Mouse (Mus musculus) liver, embryonic 12.5 days (tissue): Measurements from ENCODE around the gene Guca1a. TPM values are rescaled to one million over a fixed set of nuclear protein-coding genes. Genes with fewer than 3 reads are reported as not detected.

Experiments used
- ATAC-seq: fragments of 200-750 bp; cut with Nextera tagmentation; 2 replicates; pipeline ENCODE4 v1.8.0; 2017; ENCODE audit warnings: moderate number of reproducible peaks, mild to moderate bottlenecking, moderate library complexity
- H3K27ac ChIP-seq: fragments of 300-500 bp; sonication (generic); 2 replicates; pipeline ENCODE4 v1.5.1; 2016; ENCODE audit warnings: mild to moderate bottlenecking
- H3K27me3 ChIP-seq: fragments of 300-500 bp; sonication (generic); replicated peaks from 2 replicates; pipeline ENCODE4 v1.6.1; 2016; ENCODE audit warnings: mild to moderate bottlenecking, moderate library complexity
- H3K36me3 ChIP-seq: fragments of 300-500 bp; sonication (generic); 2 replicates; pipeline ENCODE4 v1.6.1; 2016; ENCODE audit warnings: mild to moderate bottlenecking, moderate library complexity
- H3K4me1 ChIP-seq: fragments of 300-500 bp; sonication (generic); 2 replicates; pipeline ENCODE4 v1.6.1; 2016
- H3K4me2 ChIP-seq: fragments of 300-500 bp; sonication (generic); 2 replicates; pipeline ENCODE4 v1.6.1; 2016; ENCODE audit warnings: mild to moderate bottlenecking, moderate library complexity
- H3K4me3 ChIP-seq: fragments of 300-500 bp; sonication (generic); 2 replicates; pipeline ENCODE4 v1.5.1; 2016; ENCODE audit warnings: mild to moderate bottlenecking, moderate library complexity
- H3K9ac ChIP-seq: fragments of 300-500 bp; sonication (generic); 2 replicates; pipeline ENCODE4 v1.6.1; 2016; ENCODE audit warnings: mild to moderate bottlenecking, moderate library complexity
- H3K9me3 ChIP-seq: fragments of 300-500 bp; sonication (generic); replicated peaks from 2 replicates; pipeline ENCODE4 v1.6.1; 2016; ENCODE audit warnings: mild to moderate bottlenecking, moderate library complexity
- WGBS: fragments of 180-500 bp; shearing (Covaris S2); methylation state at CpG from one replicate; pipeline ENCODE4 v1.1.7; 2016; ENCODE audit not compliant: insufficient replicate concordance; 5-methylcytosine and 5-hydroxymethylcytosine counted together
- polyA plus RNA-seq: library from polyadenylated mRNA; unstranded; fragments of >200 nt; fragmentation: Nextera tagmentation; extraction: Ambion mirVana; gene quantifications from 2 replicates; pipeline ENCODE4 v1.2.1, GENCODE M21; 2016

The Guca1a gene
- polyA plus RNA-seq, 1 experiment from 2014 or later = 1.4 TPM

DNA sequence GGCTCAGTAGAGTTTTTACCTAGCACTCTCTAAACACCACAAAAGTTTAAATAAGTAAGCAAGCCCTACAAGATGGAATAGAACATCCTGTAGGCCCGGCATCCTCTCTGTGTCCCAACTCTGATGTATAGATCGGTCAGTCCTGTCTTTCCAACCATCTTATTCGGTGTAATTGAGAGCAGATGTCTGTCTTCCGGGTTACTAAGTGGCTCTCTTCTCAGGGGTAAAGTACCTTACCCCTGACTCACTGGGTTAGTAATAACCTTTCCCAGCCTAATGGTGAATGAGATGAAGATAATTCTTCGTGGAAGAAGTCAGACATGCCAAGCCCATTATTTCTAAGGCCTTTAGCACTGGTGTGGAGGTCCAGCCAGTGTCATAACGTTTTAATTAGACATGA lies 26.4 kb downstream of the Guca1a start:
- Histone ChIP-seq H3K27me3 (no peaks in the 10 kb centered on the region), H3K4me1 (peaks cover 22% of the 10 kb centered on the region), H3K4me3 (no peak overlapping the region), H3K27ac (no peak overlapping the region), H3K9me3 (no peaks in the 10 kb centered on the region), H3K9ac (no peak overlapping the region), H3K4me2 (no peak overlapping the region), H3K36me3 (peaks cover 69% of the 10 kb centered on the region)
- no peak for ATAC-seq
- 78% methylated on average over 6 of the region's 6 CpGs for WGBS

DNA sequence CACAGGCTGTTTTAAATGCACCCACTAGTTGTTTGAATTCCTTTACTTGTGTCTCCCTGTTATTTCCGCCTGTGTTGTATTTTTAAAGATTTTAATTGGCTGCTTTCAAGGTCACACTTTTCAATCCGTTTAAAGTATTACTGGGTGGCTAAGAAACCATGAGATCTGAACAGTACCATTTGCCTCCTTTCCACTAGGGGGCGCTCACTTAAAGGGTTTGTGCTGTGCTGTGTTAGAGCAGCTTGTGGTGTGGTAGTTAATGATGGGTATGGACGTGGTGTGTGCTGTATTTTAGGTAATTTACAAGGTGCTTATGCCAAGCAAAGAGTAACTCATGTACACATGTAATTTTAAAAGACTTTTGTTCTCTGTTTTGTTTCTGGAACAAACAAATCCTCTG lies 28.9 kb downstream of the Guca1a start:
- Histone ChIP-seq H3K36me3 (peaks cover 44% of the 10 kb centered on the region), H3K27ac (no peak overlapping the region), H3K4me2 (no peak overlapping the region), H3K9me3 (no peaks in the 10 kb centered on the region), H3K4me1 (peaks cover 22% of the 10 kb centered on the region), H3K9ac (no peak overlapping the region), H3K4me3 (no peak overlapping the region), H3K27me3 (peaks cover 13% of the 10 kb centered on the region; the same call in 1 of the 2 replicates)
- peak; percentile 62 for ATAC-seq
- WGBS = 11% methylated on average over 4 of the region's 4 CpGs

DNA sequence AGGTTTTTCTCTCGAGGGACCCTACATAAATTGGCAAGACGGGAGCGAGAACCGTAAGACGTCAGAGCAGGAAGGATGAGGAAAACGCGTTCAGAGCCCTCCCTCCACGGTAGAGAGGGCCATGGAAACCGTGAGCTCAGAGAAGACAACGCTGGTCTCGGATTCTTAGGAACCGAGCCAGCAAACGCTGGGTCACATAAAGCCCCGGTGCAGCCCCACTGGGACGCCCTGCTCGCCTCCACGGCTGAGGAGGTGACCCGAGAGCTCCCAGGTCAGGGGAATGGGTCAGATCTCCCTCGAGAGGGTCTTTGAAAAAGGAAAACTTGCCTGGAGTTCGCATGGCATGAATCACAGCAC lies 31.3 kb downstream of the Guca1a start:
- Histone ChIP-seq H3K4me2 (peak overlapping the region; percentile 78), H3K4me1 (peaks cover 22% of the 10 kb centered on the region), H3K27ac (peak overlapping the region; percentile 37; the same call in 1 of the 2 replicates), H3K9me3 (no peaks in the 10 kb centered on the region), H3K4me3 (peak overlapping the region; percentile 80), H3K36me3 (peaks cover 21% of the 10 kb centered on the region), H3K9ac (peak overlapping the region; percentile 78), H3K27me3 (peaks cover 14% of the 10 kb centered on the region; the same call in 1 of the 2 replicates)
- WGBS = 3% methylated on average over 20 of the region's 20 CpGs
- ATAC-seq = peak; percentile 47

DNA sequence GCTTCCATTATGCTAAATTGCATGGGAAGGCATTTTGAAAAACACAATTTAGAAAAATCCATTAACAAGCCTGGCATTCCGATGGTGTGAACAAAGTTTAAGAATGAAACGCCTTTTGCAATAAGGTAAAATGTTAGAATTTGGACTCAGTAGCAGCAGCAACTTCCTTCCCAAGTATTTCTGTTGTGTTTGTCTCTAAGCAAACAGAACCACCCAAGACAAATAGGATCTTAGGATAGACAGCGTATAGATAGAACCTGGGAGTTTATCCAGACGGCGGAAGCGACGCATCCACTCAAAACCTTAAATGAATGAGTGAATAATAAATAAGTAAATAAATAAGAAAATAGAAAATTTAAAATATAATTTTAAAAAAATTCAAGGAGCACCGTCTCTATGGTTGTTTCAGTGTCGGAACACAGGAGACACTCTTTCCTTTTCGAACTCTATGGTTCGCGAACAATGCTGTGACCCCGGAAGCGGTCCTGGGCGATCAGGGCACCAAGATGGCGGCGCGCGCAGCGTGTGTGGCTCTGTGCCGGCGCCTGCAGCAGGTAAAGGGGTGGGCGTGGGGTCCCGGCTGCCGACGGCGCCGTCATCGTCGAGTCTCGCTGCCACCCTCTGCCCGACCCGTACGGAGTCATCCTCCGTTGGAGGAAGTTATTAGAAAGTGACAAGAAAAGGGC lies 31.8 kb downstream of the Guca1a start, which contains the start of gene Mrps10:
Gene Mrps10, plus strand, starts transcription at position 487 of the 686 bp plus-strand sequence.
- H3K27ac ChIP-seq = peak within 1 kb of the TSS; percentile 37; the same call in 1 of the 2 replicates

DNA sequence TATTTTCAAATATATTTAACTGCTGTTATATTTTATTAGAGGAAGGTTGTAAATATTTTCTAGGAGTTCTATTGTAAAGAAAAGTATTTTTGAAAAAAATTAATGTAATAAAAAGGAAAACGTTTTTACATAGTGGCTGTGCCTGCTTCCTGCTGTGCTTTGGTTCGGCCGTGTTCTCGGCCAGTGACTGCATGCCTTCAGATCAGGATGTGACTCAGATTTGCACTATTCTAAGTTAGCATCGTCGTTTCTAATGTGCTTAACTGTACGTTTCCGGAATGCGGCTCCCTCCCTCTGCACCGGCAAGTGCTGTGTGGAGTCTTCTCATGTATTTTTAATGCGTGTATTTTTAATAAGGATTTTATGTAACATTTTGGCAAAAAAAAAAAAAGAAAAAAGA lies 39.0 kb downstream of the Guca1a start:
- Histone ChIP-seq H3K27me3 (no peaks in the 10 kb centered on the region), H3K36me3 (peaks cover 6% of the 10 kb centered on the region; the same call in 1 of the 2 replicates), H3K9me3 (no peaks in the 10 kb centered on the region), H3K4me1 (no peaks in the 10 kb centered on the region), H3K27ac (no peak overlapping the region), H3K4me2 (no peak overlapping the region), H3K9ac (no peak overlapping the region), H3K4me3 (no peak overlapping the region)
- 58% methylated on average over 11 of the region's 11 CpGs for WGBS
- ATAC-seq = no peak

More for the DNA sequence above, 31.8 kb downstream of the Guca1a start, which contains the start of gene Mrps10:
- H3K4me1 ChIP-seq = peaks cover 22% of the 10 kb centered on the region
- no peaks in the 10 kb centered on the region for H3K9me3 ChIP-seq
- H3K36me3 ChIP-seq = peaks cover 16% of the 10 kb centered on the region
- peak within 1 kb of the TSS; percentile 78 for H3K9ac ChIP-seq
- peak within 1 kb of the TSS; percentile 80 for H3K4me3 ChIP-seq
- peak; percentile 82 for ATAC-seq
- H3K4me2 ChIP-seq = peak within 1 kb of the TSS; percentile 78
- peaks cover 14% of the 10 kb centered on the region; the same call in 1 of the 2 replicates for H3K27me3 ChIP-seq
- WGBS = 3% methylated on average over 35 of the region's 35 CpGs

DNA sequence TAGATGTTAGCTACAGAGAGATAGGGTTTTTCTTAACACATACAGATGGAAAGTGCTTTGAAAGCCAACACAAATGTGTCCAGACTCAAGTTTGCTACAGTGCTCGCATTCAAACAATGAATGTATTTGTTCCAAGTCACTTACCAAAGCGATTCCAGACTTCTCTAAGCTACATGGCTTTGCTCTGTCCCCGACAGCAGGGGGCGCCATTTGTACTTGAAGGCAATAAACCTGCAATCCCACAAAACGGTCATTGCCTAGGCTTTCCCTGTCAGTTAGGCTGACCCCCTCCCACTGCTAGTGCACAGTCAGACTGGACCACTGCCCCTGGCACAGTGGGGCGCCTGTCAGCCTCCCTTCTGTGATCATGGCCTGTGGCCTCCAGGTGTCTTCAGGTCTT lies 40.4 kb downstream of the Guca1a start:
- H3K27ac ChIP-seq = no peak overlapping the region
- WGBS = 28% methylated on average over 6 of the region's 6 CpGs
- H3K4me3 ChIP-seq = no peak overlapping the region
- no peaks in the 10 kb centered on the region for H3K4me1 ChIP-seq
- ATAC-seq = no peak
- H3K9ac ChIP-seq = no peak overlapping the region
- no peaks in the 10 kb centered on the region for H3K9me3 ChIP-seq
- peaks cover 17% of the 10 kb centered on the region for H3K36me3 ChIP-seq
- no peaks in the 10 kb centered on the region for H3K27me3 ChIP-seq
- no peak overlapping the region for H3K4me2 ChIP-seq

DNA sequence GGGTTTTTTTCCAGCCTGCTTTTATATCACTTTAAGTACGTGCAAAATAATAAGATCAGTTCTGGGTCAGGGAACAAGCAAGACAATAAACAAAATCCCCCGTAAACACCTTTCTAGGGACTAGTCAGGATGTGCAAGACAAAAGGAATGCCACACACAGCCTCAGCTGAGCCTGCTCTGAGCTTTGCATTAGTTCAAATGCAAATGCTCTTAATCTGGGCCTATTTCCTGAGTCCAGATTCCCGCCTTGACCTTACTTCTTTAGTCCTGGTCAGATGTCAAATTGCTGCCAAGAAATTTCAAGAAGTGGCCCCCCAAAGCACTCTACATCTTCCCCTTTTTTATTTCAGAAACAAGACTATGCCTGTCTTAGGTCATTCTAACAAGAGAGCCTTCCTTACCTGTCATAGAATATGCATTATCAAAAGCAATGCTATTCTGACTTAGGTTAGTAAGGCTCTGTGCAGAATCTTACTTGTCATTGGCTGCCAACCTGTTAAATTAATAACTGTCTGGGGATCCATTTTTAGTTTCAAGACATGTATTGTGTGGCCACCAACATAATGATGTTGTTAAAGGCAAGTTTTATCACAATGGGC lies 50.6 kb downstream of the Guca1a start:
- peaks cover 25% of the 10 kb centered on the region for H3K9me3 ChIP-seq
- 80% methylated on average over 3 of the region's 3 CpGs for WGBS
- H3K4me2 ChIP-seq = no peak overlapping the region
- no peak overlapping the region for H3K4me3 ChIP-seq
- H3K4me1 ChIP-seq = no peaks in the 10 kb centered on the region
- peaks cover 54% of the 10 kb centered on the region for H3K36me3 ChIP-seq
- H3K27ac ChIP-seq = no peak overlapping the region
- H3K27me3 ChIP-seq = no peaks in the 10 kb centered on the region
- ATAC-seq = no peak
- H3K9ac ChIP-seq = no peak overlapping the region

Other genes starting within 250 kb of the Guca1a start
- gene Mrps10, start 31.7 kb downstream of the Guca1a start, polyA plus RNA-seq = 66.2 and 70.4 TPM in 2 replicates
- gene Guca1b, start 15.2 kb downstream of the Guca1a start, polyA plus RNA-seq = 0.48 and 0.56 TPM in 2 replicates
- gene AI661453, start 36.0 kb upstream of the Guca1a start, polyA plus RNA-seq = 0.10 and 0.31 TPM in 2 replicates
- 0.62 and 0.66 TPM in 2 replicates for gene 1700001C19Rik, start 36.8 kb upstream of the Guca1a start, polyA plus RNA-seq
- gene Taf8, start 101.7 kb upstream of the Guca1a start, polyA plus RNA-seq = 17.6 and 18.0 TPM in 2 replicates
- gene Ccnd3, start 104.5 kb upstream of the Guca1a start, polyA plus RNA-seq = 546 and 555 TPM in 2 replicates
- 34.6 and 35.2 TPM in 2 replicates for gene Bysl, start 210.9 kb upstream of the Guca1a start, polyA plus RNA-seq
- gene Med20, start 211.0 kb upstream of the Guca1a start, polyA plus RNA-seq = 31.2 and 32.6 TPM in 2 replicates
- gene Gm20517, start 211.0 kb upstream of the Guca1a start, polyA plus RNA-seq = 2.3 and 2.7 TPM in 2 replicates
- gene Usp49, start 230.1 kb upstream of the Guca1a start, polyA plus RNA-seq = 5.0 and 6.2 TPM in 2 replicates